Mouse (Mus musculus) heart, embryonic 13.5 days (tissue): ENCODE data around the gene Phc2. TPM values are rescaled to one million over a fixed set of nuclear protein-coding genes. Genes with fewer than 3 reads are reported as not detected.

Source experiments
- ATAC-seq: fragments of 200-750 bp; cut with Nextera tagmentation; 2 replicates; pipeline ENCODE4 v1.8.0; 2017; ENCODE audit warnings: moderate TSS enrichment; ENCODE audit not compliant: insufficient number of reproducible peaks, low FRiP score, low TSS enrichment; ENCODE audit errors: extremely low read depth
- H3K27ac ChIP-seq: fragments of 300-500 bp; sonication (generic); replicated peaks from 2 replicates; pipeline ENCODE4 v1.5.1; 2015; ENCODE audit warnings: moderate library complexity, mild to moderate bottlenecking, inconsistent platforms
- H3K27me3 ChIP-seq: fragments of 300-500 bp; sonication (generic); replicated peaks from 2 replicates; pipeline ENCODE4 v1.6.1; 2015; ENCODE audit warnings: mild to moderate bottlenecking, inconsistent platforms
- H3K36me3 ChIP-seq: fragments of 300-500 bp; sonication (generic); 2 replicates; pipeline ENCODE4 v1.6.1; 2015; ENCODE audit warnings: mild to moderate bottlenecking, inconsistent platforms
- H3K4me1 ChIP-seq: fragments of 300-500 bp; sonication (generic); 2 replicates; pipeline ENCODE4 v1.6.1; 2015; ENCODE audit warnings: inconsistent platforms
- H3K4me2 ChIP-seq: fragments of 300-500 bp; sonication (generic); 2 replicates; pipeline ENCODE4 v1.6.1; 2015; ENCODE audit warnings: inconsistent platforms, mild to moderate bottlenecking, moderate library complexity
- H3K4me3 ChIP-seq: fragments of 300-500 bp; sonication (generic); 2 replicates; pipeline ENCODE4 v1.5.1; 2015; ENCODE audit warnings: moderate library complexity, mild to moderate bottlenecking, inconsistent platforms
- H3K9ac ChIP-seq: fragments of 300-500 bp; sonication (generic); 2 replicates; pipeline ENCODE4 v1.6.1; 2015; ENCODE audit warnings: inconsistent platforms, mild to moderate bottlenecking, moderate library complexity
- H3K9me3 ChIP-seq: fragments of 300-500 bp; sonication (generic); 2 replicates; pipeline ENCODE4 v1.6.1; 2016; ENCODE audit warnings: inconsistent platforms
- WGBS: fragments of 180-500 bp; shearing (Covaris S2); methylation state at CpG from one replicate; pipeline ENCODE4 v1.1.7; 2015; ENCODE audit warnings: mixed read lengths; 5-methylcytosine and 5-hydroxymethylcytosine counted together
- polyA plus RNA-seq: library from polyadenylated mRNA; unstranded; fragments of >200 nt; fragmentation: Nextera tagmentation; extraction: Ambion mirVana; gene quantifications from 2 replicates; pipeline ENCODE4 v1.2.1, GENCODE M21; 2015

Gene Phc2
- polyA plus RNA-seq, 1 experiment from 2014 or later = 9.9 TPM

- H3K4me3 ChIP-seq = no peak overlapping the region
- H3K9me3 ChIP-seq = no peaks in the 10 kb centered on the region
- no peak overlapping the region for H3K4me2 ChIP-seq
- no peak overlapping the region for H3K27ac ChIP-seq
- H3K9ac ChIP-seq = no peak overlapping the region
- H3K4me1 ChIP-seq = peaks cover 45% of the 10 kb centered on the region
- ATAC-seq = no peak
- H3K27me3 ChIP-seq = no peaks in the 10 kb centered on the region; the same call in 1 of the 2 replicates
- 74% methylated on average over 4 of the region's 4 CpGs for WGBS
- H3K36me3 ChIP-seq = no peaks in the 10 kb centered on the region
Observed at GRCm38 (mm10) chr4:128721761-128722160, 67.3 kb downstream of the Phc2 start.

- Histone ChIP-seq H3K27ac (no peak overlapping the region), H3K4me3 (no peak overlapping the region), H3K36me3 (no peaks in the 10 kb centered on the region), H3K4me1 (peaks cover 48% of the 10 kb centered on the region), H3K9ac (no peak overlapping the region), H3K27me3 (no peaks in the 10 kb centered on the region; the same call in 1 of the 2 replicates), H3K9me3 (no peaks in the 10 kb centered on the region), H3K4me2 (no peak overlapping the region)
- no peak for ATAC-seq
- WGBS = 82% methylated on average over 8 of the region's 8 CpGs
Observed at GRCm38 (mm10) chr4:128722932-128723331, 68.4 kb downstream of the Phc2 start.

GRCm38 (mm10) chr4:128723431-128723830, 68.9 kb downstream of the Phc2 start:
- Histone ChIP-seq H3K4me1 (peaks cover 50% of the 10 kb centered on the region), H3K27me3 (no peaks in the 10 kb centered on the region; the same call in 1 of the 2 replicates), H3K9me3 (no peaks in the 10 kb centered on the region), H3K4me2 (no peak overlapping the region), H3K4me3 (no peak overlapping the region), H3K27ac (peak overlapping the region; percentile 46; the same call in 1 of the 2 replicates), H3K36me3 (no peaks in the 10 kb centered on the region), H3K9ac (no peak overlapping the region)
- 73% methylated on average over 13 of the region's 13 CpGs for WGBS
- no peak for ATAC-seq

GRCm38 (mm10) chr4:128724059-128724458, 69.6 kb downstream of the Phc2 start:
- WGBS = 26% methylated on average over 7 of the region's 7 CpGs
- Histone ChIP-seq H3K9ac (peak overlapping the region; percentile 38; the same call in 1 of the 2 replicates), H3K9me3 (no peaks in the 10 kb centered on the region), H3K27me3 (no peaks in the 10 kb centered on the region; the same call in 1 of the 2 replicates), H3K27ac (peak overlapping the region; percentile 46), H3K4me2 (0 out of 2 replicates have a peak overlapping the region, but pooled peaks have one; percentile 0), H3K4me1 (peaks cover 56% of the 10 kb centered on the region), H3K4me3 (no peak overlapping the region), H3K36me3 (no peaks in the 10 kb centered on the region)
- no peak for ATAC-seq

GRCm38 (mm10) chr4:128727019-128727720, 72.7 kb downstream of the Phc2 start:
- Histone ChIP-seq H3K36me3 (peaks cover 14% of the 10 kb centered on the region), H3K4me1 (peaks cover 59% of the 10 kb centered on the region), H3K27ac (peak overlapping the region; percentile 94), H3K9ac (peak overlapping the region; percentile 100), H3K9me3 (no peaks in the 10 kb centered on the region), H3K27me3 (no peaks in the 10 kb centered on the region; the same call in 1 of the 2 replicates), H3K4me3 (peak overlapping the region; percentile 96), H3K4me2 (peak overlapping the region; percentile 95)
- 5% methylated on average over 38 of the region's 68 CpGs for WGBS
- ATAC-seq = peak; percentile 89

GRCm38 (mm10) chr4:128727721-128728430, 73.4 kb downstream of the Phc2 start:
- peak; percentile 79 for ATAC-seq
- Histone ChIP-seq H3K9ac (peak overlapping the region; percentile 100), H3K4me1 (peaks cover 65% of the 10 kb centered on the region), H3K4me3 (peak overlapping the region; percentile 96), H3K4me2 (peak overlapping the region; percentile 95), H3K36me3 (peaks cover 14% of the 10 kb centered on the region), H3K27ac (peak overlapping the region; percentile 94), H3K9me3 (no peaks in the 10 kb centered on the region), H3K27me3 (no peaks in the 10 kb centered on the region; the same call in 1 of the 2 replicates)
- WGBS = under 1% methylated on average over 50 of the region's 65 CpGs

- H3K36me3 ChIP-seq = peaks cover 14% of the 10 kb centered on the region
- H3K4me1 ChIP-seq = peaks cover 68% of the 10 kb centered on the region
- H3K9ac ChIP-seq = peak overlapping the region; percentile 100
- H3K4me2 ChIP-seq = peak overlapping the region; percentile 95
- WGBS = 1% methylated on average over 5 of the region's 5 CpGs
- ATAC-seq = no peak
- H3K9me3 ChIP-seq = no peaks in the 10 kb centered on the region
- no peaks in the 10 kb centered on the region for H3K27me3 ChIP-seq
- H3K27ac ChIP-seq = peak overlapping the region; percentile 94
- peak overlapping the region; percentile 96 for H3K4me3 ChIP-seq
Observed at GRCm38 (mm10) chr4:128728431-128728851, 73.9 kb downstream of the Phc2 start.

GRCm38 (mm10) chr4:128729033-128729708, 74.7 kb downstream of the Phc2 start:
- Histone ChIP-seq H3K27me3 (no peaks in the 10 kb centered on the region), H3K4me1 (peaks cover 68% of the 10 kb centered on the region), H3K9me3 (no peaks in the 10 kb centered on the region), H3K36me3 (peaks cover 14% of the 10 kb centered on the region), H3K4me2 (peak overlapping the region; percentile 95), H3K27ac (peak overlapping the region; percentile 94), H3K4me3 (peak overlapping the region; percentile 96), H3K9ac (peak overlapping the region; percentile 100)
- ATAC-seq = no peak
- 32% methylated on average over 15 of the region's 15 CpGs for WGBS

GRCm38 (mm10) chr4:128729709-128730037, 75.2 kb downstream of the Phc2 start:
- Histone ChIP-seq H3K9me3 (no peaks in the 10 kb centered on the region), H3K27ac (peak overlapping the region; percentile 94), H3K36me3 (peaks cover 14% of the 10 kb centered on the region), H3K9ac (peak overlapping the region; percentile 100), H3K4me1 (peaks cover 68% of the 10 kb centered on the region), H3K4me2 (peak overlapping the region; percentile 95), H3K4me3 (peak overlapping the region; percentile 96), H3K27me3 (no peaks in the 10 kb centered on the region)
- no peak for ATAC-seq
- WGBS = 36% methylated on average over 5 of the region's 5 CpGs

GRCm38 (mm10) chr4:128730271-128730670, 75.8 kb downstream of the Phc2 start:
- Histone ChIP-seq H3K4me1 (peaks cover 71% of the 10 kb centered on the region), H3K27ac (peak overlapping the region; percentile 94), H3K9ac (peak overlapping the region; percentile 100), H3K36me3 (peaks cover 14% of the 10 kb centered on the region), H3K9me3 (no peaks in the 10 kb centered on the region), H3K4me3 (peak overlapping the region; percentile 96), H3K4me2 (peak overlapping the region; percentile 95), H3K27me3 (no peaks in the 10 kb centered on the region)
- no peak for ATAC-seq
- WGBS = 52% methylated on average over 6 of the region's 6 CpGs

- Histone ChIP-seq H3K36me3 (peaks cover 21% of the 10 kb centered on the region), H3K27ac (peak overlapping the region; percentile 92), H3K9ac (peak overlapping the region; percentile 38; the same call in 1 of the 2 replicates), H3K9me3 (no peaks in the 10 kb centered on the region), H3K4me2 (no peak overlapping the region), H3K27me3 (no peaks in the 10 kb centered on the region), H3K4me3 (no peak overlapping the region), H3K4me1 (peaks cover 91% of the 10 kb centered on the region)
- WGBS = 36% methylated on average over 5 of the region's 5 CpGs
- ATAC-seq = no peak
Observed at GRCm38 (mm10) chr4:128732794-128733193, 78.3 kb downstream of the Phc2 start.
